Mouse (Mus musculus) testis, adult 2 months (tissue): ENCODE results near the gene Cox18.

Experiments
- CTCF ChIP-seq: fragments of 200-500 bp; IDR thresholded peaks from 2 replicates; pipeline ENCODE4 v1.5.1; 2012; ENCODE audit warnings: low read depth, mild to moderate bottlenecking, inconsistent platforms, low read length, moderate library complexity; ENCODE audit not compliant: control insufficient read depth, insufficient read depth, insufficient replicate concordance
- POLR2A ChIP-seq: fragments of 200-500 bp; IDR thresholded peaks from 2 replicates; pipeline ENCODE4 v1.6.1; 2012; ENCODE audit warnings: low read depth, mild to moderate bottlenecking, inconsistent platforms, low read length, moderate library complexity; ENCODE audit not compliant: control insufficient read depth

- TF ChIP-seq POLR2A (no peak), CTCF (no peak)
Observed at GRCm38 (mm10) chr5:90179094-90179493, 44.7 kb downstream of the Cox18 start.
